Mouse (Mus musculus) intestine, embryonic 16.5 days (tissue): ENCODE measurements at regions not wholly inside any gene's neighbourhood (a gene's known extent, or its start where the extent isn't known, plus 50 kb on each side); places are given as distances from the start of the nearest gene placed in this dataset.

Source experiments
- ATAC-seq: fragments of 200-750 bp; cut with Nextera tagmentation; 2 replicates; pipeline ENCODE4 v1.8.0; 2017; ENCODE audit warnings: moderate TSS enrichment, moderate library complexity
- H3K27ac ChIP-seq: fragments of 300-500 bp; sonication (generic); 2 replicates; pipeline ENCODE4 v1.5.1; 2014; ENCODE audit warnings: mild to moderate bottlenecking, low read length
- H3K27me3 ChIP-seq: fragments of 300-500 bp; sonication (generic); replicated peaks from 2 replicates; pipeline ENCODE4 v1.6.1; 2014; ENCODE audit warnings: low read length, control low read depth, mixed read lengths; ENCODE audit not compliant: control insufficient read depth, insufficient read depth
- H3K36me3 ChIP-seq: fragments of 300-500 bp; sonication (generic); 2 replicates; pipeline ENCODE4 v1.6.1; 2014; ENCODE audit warnings: low read length, control low read depth; ENCODE audit not compliant: control insufficient read depth, insufficient read depth
- H3K4me1 ChIP-seq: fragments of 300-500 bp; sonication (generic); 2 replicates; pipeline ENCODE4 v1.6.1; 2014; ENCODE audit warnings: low read length, control low read depth, mixed read lengths; ENCODE audit not compliant: control insufficient read depth, insufficient read depth
- H3K4me2 ChIP-seq: fragments of 300-500 bp; sonication (generic); 2 replicates; pipeline ENCODE4 v1.6.1; 2014; ENCODE audit warnings: low read depth, low read length, control low read depth
- H3K4me3 ChIP-seq: fragments of 300-500 bp; sonication (generic); 2 replicates; pipeline ENCODE4 v1.5.1; 2014; ENCODE audit warnings: mild to moderate bottlenecking, low read length
- H3K9ac ChIP-seq: fragments of 300-500 bp; sonication (generic); 2 replicates; pipeline ENCODE4 v1.6.1; 2014; ENCODE audit warnings: low read depth, low read length
- H3K9me3 ChIP-seq: fragments of 300-500 bp; sonication (generic); 2 replicates; pipeline ENCODE4 v1.6.1; 2016; ENCODE audit warnings: low read length, control low read depth; ENCODE audit not compliant: control insufficient read depth
- WGBS: fragments of 180-500 bp; shearing (Covaris S2); extraction: QIAGEN DNeasy Blood & Tissue Kit; methylation state at CpG from one replicate; pipeline ENCODE4 v1.1.7; 2014; 5-methylcytosine and 5-hydroxymethylcytosine counted together

- Histone ChIP-seq H3K4me3 (no peak overlapping the region), H3K27me3 (no peaks in the 10 kb centered on the region), H3K4me2 (no peak overlapping the region), H3K9me3 (no peaks in the 10 kb centered on the region), H3K9ac (no peak overlapping the region), H3K36me3 (no peaks in the 10 kb centered on the region), H3K27ac (no peak overlapping the region), H3K4me1 (no peaks in the 10 kb centered on the region)
- 85% methylated on average over 4 of the region's 4 CpGs for WGBS
- no peak for ATAC-seq
These were observed 125.0 kb downstream of the Bcl2l11 start for GRCm38 (mm10) chr2:128250841-128251240.

DNA sequence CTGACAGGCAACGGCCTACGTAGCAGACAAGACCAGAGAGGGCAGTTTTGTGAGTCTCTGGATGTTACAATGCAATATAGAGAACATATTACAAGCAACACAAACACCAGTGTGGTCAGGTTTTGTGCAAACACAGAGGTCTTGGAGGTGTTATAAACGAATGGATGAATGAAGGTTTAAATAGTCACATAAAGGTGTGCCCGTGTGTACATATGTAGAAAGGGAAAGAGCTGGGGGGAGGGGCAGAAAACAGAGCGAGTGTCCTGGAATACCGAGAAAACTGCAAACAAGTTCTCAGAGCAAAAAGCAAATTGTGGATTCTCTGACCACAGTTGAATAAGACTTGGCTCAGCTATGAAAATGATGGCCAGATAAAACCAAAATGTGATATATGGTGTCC lies 130.8 kb downstream of the Bcl2l11 start:
- WGBS: 62% methylated on average over 6 of the region's 6 CpGs
- ATAC-seq: no peak

GRCm38 (mm10) chr2:128257262-128257661 lies 131.4 kb downstream of the Bcl2l11 start:
- H3K9me3 ChIP-seq: no peaks in the 10 kb centered on the region
- no peak overlapping the region for H3K4me3 ChIP-seq
- 77% methylated on average over 9 of the region's 9 CpGs for WGBS

More for the DNA sequence above, 130.8 kb downstream of the Bcl2l11 start:
- H3K4me3 ChIP-seq: no peak overlapping the region
- H3K9me3 ChIP-seq: no peaks in the 10 kb centered on the region
- no peaks in the 10 kb centered on the region for H3K27me3 ChIP-seq
- no peaks in the 10 kb centered on the region for H3K36me3 ChIP-seq
- no peaks in the 10 kb centered on the region for H3K4me1 ChIP-seq
- H3K4me2 ChIP-seq: no peak overlapping the region
- no peak overlapping the region for H3K9ac ChIP-seq
- no peak overlapping the region for H3K27ac ChIP-seq

DNA sequence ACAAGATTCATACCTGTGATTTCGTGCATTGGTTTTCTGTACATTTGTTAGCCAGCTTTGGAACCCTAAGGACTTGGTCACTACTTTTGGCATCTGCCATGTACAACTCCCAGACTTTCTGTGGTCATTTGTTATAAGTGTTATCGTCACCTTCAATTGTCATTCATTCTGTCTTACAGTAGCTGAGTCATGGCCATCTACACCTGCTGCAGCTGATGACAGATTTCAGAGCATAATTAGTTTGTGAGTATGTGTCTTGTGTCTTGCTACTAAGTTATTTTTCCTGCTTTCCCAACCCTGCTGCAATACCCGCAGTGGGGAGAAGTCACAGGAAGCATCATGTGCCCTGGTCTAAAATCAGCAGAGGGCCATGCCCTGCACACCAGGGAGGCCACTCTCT lies 138.0 kb downstream of the Bcl2l11 start:
- H3K9me3 ChIP-seq: no peaks in the 10 kb centered on the region
- H3K9ac ChIP-seq: no peak overlapping the region
- ATAC-seq: no peak
- H3K27me3 ChIP-seq: no peaks in the 10 kb centered on the region
- 90% methylated on average over 3 of the region's 3 CpGs for WGBS
- 0 out of 2 replicates have a peak, but pooled peaks cover 6% of the 10 kb centered on the region for H3K4me1 ChIP-seq
- no peak overlapping the region for H3K27ac ChIP-seq
- no peaks in the 10 kb centered on the region for H3K36me3 ChIP-seq
- no peak overlapping the region for H3K4me2 ChIP-seq
- no peak overlapping the region for H3K4me3 ChIP-seq

More at GRCm38 (mm10) chr2:128257262-128257661, 131.4 kb downstream of the Bcl2l11 start:
- no peak overlapping the region for H3K9ac ChIP-seq
- no peaks in the 10 kb centered on the region for H3K4me1 ChIP-seq
- H3K36me3 ChIP-seq: no peaks in the 10 kb centered on the region
- no peaks in the 10 kb centered on the region for H3K27me3 ChIP-seq
- H3K27ac ChIP-seq: no peak overlapping the region
- ATAC-seq: no peak
- no peak overlapping the region for H3K4me2 ChIP-seq

DNA sequence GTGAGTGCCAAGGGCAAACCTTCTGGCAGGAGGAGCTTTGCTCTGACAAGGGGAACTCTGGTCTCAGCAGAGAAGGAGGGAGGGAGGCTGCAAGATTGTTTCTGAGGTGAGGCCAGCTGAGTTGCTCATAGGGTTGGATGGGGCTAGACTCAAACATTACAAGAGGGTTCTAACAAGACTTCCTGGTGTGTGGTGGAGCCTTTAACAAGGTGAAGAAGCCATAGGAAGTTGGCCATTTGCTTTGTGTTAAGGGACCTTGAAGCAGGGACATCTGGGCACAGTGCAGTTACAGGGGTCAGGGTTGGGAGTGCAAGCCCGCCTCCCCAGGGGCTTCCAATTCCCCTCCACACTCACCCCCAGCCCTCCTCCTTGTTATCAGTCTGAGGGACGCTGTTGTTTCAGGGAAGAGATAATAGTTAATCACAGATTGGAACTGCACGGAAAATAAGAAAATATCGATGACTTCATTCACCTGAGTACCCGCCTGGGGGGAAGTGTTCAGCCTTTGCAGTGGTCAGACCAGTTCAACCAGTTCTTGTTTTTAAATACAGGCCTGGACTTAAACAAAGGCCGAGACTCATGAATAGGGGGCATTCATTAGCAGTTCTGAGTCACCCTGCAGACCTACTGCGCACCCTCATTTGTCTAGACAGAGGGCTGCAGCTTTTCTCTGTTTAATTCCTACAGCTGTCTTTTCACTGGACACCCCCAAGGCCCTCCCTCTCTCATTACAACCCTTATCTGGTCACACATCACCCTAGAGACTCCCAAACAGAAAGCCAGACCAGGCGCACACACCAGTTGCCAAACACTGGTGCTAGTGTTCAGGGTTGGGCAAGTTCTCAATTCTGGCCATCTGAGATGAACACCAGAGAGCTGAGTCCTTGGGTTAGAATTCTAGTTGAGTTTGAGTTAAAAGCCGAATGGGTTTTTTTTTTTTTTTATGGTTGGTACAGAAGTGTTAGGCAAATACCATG lies 139.5 kb downstream of the Bcl2l11 start:
- H3K27me3 ChIP-seq: no peaks in the 10 kb centered on the region
- peak overlapping the region; percentile 73 for H3K27ac ChIP-seq
- no peak overlapping the region for H3K4me2 ChIP-seq
- WGBS: 39% methylated on average over 9 of the region's 9 CpGs
- no peak overlapping the region for H3K4me3 ChIP-seq
- H3K36me3 ChIP-seq: no peaks in the 10 kb centered on the region
- ATAC-seq: peak; percentile 88
- H3K4me1 ChIP-seq: peaks cover 6% of the 10 kb centered on the region; the same call in 1 of the 2 replicates
- no peak overlapping the region for H3K9ac ChIP-seq
- H3K9me3 ChIP-seq: no peaks in the 10 kb centered on the region

- Histone ChIP-seq H3K36me3 (no peaks in the 10 kb centered on the region), H3K4me2 (no peak overlapping the region), H3K27ac (no peak overlapping the region; the same call in 1 of the 2 replicates), H3K9ac (no peak overlapping the region), H3K4me1 (peaks cover 5% of the 10 kb centered on the region), H3K4me3 (no peak overlapping the region), H3K9me3 (no peaks in the 10 kb centered on the region), H3K27me3 (no peaks in the 10 kb centered on the region)
- ATAC-seq: peak; percentile 45
- WGBS: 36% methylated on average over 9 of the region's 9 CpGs
These were observed 144.7 kb downstream of the Bcl2l11 start for GRCm38 (mm10) chr2:128270377-128271129.

DNA sequence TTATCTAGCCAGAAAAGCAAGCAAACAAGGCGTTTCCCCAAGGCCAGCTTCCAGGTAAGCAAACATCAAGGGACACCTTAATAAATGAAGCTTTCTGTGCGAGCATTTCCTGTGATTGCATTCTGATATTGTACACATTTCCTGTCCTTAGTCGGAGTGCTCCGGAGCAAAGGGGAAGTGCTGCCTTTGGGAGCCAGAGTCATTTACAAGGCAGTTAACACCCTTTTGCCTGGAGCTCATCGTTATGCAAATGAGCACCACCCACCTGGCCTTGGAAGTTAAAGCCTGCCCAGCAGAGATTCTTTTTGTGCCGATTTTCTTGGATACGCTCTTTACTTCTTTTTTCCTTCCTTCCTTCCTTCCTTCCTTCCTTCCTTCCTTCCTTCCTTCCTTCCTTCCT lies 147.0 kb downstream of the Bcl2l11 start:
- H3K4me3 ChIP-seq: no peak overlapping the region
- ATAC-seq: peak; percentile 57; the same call in 1 of the 2 replicates
- no peak overlapping the region for H3K27ac ChIP-seq

GRCm38 (mm10) chr2:128273292-128273691 lies 147.5 kb downstream of the Bcl2l11 start:
- Histone ChIP-seq H3K4me1 (peaks cover 4% of the 10 kb centered on the region), H3K36me3 (no peaks in the 10 kb centered on the region), H3K4me2 (no peak overlapping the region), H3K4me3 (no peak overlapping the region), H3K9ac (no peak overlapping the region), H3K27me3 (no peaks in the 10 kb centered on the region), H3K9me3 (no peaks in the 10 kb centered on the region), H3K27ac (no peak overlapping the region; the same call in 1 of the 2 replicates)
- 49% methylated on average over 4 of the region's 4 CpGs for WGBS
- peak; percentile 75 for ATAC-seq

More for the DNA sequence above, 147.0 kb downstream of the Bcl2l11 start:
- Histone ChIP-seq H3K36me3 (no peaks in the 10 kb centered on the region), H3K4me2 (peak overlapping the region; percentile 19; the same call in 1 of the 2 replicates), H3K9ac (no peak overlapping the region), H3K9me3 (no peaks in the 10 kb centered on the region), H3K27me3 (no peaks in the 10 kb centered on the region), H3K4me1 (peaks cover 4% of the 10 kb centered on the region)
- 16% methylated on average over 7 of the region's 7 CpGs for WGBS

- 79% methylated on average over 5 of the region's 5 CpGs for WGBS
- Histone ChIP-seq H3K4me1 (peaks cover 4% of the 10 kb centered on the region; the same call in 1 of the 2 replicates), H3K4me2 (no peak overlapping the region), H3K4me3 (no peak overlapping the region), H3K9ac (no peak overlapping the region), H3K36me3 (no peaks in the 10 kb centered on the region), H3K27me3 (no peaks in the 10 kb centered on the region), H3K9me3 (no peaks in the 10 kb centered on the region), H3K27ac (no peak overlapping the region)
- no peak for ATAC-seq
These were observed 150.5 kb downstream of the Bcl2l11 start for GRCm38 (mm10) chr2:128276337-128276736.
